Mouse (Mus musculus): ENCODE results near the gene Ckm. TPM values are rescaled to one million over a fixed set of nuclear protein-coding genes. Genes with fewer than 3 reads are reported as not detected.

Ckm gene
- polyA plus RNA-seq, 1 experiment from 2014 or later = 0.82 TPM

DNA sequence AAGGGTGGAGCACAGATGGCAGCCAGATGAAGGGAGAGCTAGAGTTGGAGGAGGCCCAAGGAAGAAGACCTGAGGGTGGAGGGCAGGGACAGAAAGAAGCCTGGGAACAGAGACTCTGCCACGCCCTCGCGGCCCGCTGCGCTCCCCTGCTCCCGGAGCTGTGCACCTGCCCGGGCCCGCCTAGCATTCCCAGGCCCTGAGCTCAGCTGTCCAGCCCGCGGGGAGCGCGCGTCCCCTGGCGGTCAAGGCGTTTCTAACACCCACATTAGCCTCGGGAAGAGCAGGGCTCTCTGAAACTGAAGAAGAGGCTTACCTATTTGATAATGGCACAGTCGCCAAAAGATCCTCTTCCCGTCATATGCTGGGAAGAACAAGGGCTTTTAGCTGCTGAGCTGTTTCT lies 40.7 kb upstream of the Ckm start:
- Histone ChIP-seq H3K4me2 (peak overlapping the region; percentile 7; the same call in 1 of the 2 replicates), H3K27me3 (peaks cover 7% of the 10 kb centered on the region)
- ATAC-seq (ENCODE audit: low read depth) = no peak

DNA sequence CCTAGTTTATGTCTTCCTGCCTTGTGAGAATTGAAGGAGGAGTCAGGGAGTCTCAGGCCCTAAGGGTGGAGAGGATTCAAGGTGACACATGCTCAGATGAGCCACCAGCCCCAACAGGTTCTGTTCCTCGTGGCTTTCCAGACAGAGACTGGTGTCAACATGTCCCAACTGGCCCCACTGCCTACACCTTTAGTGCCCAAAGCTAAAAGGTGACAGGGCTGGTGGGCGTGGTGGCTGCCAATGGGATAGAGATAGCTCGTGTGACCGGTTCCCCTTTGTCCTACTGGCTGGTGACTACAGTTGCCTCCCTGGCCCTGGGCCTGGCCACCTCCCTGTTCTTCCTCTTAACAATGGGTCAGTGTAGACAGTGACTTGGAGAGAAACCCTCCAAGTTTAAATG lies 39.2 kb upstream of the Ckm start:
- 43% methylated on average over 4 of the region's 4 CpGs for WGBS (ENCODE audit: insufficient replicate concordance)
- H3K9me3 ChIP-seq (replicated peaks) = no peaks in the 10 kb centered on the region

More for the DNA sequence above, 40.7 kb upstream of the Ckm start:
- Histone ChIP-seq H3K4me3 (replicated peaks) (no peak overlapping the region), H3K27ac (no peak overlapping the region), H3K9ac (no peak overlapping the region), H3K9me3 (replicated peaks) (no peaks in the 10 kb centered on the region), H3K36me3 (no peaks in the 10 kb centered on the region), H3K4me1 (replicated peaks) (peaks cover 42% of the 10 kb centered on the region)
- peak; percentile 71 for DNase-seq
- 2% methylated on average over 18 of the region's 18 CpGs for WGBS (ENCODE audit: insufficient replicate concordance)

DNA sequence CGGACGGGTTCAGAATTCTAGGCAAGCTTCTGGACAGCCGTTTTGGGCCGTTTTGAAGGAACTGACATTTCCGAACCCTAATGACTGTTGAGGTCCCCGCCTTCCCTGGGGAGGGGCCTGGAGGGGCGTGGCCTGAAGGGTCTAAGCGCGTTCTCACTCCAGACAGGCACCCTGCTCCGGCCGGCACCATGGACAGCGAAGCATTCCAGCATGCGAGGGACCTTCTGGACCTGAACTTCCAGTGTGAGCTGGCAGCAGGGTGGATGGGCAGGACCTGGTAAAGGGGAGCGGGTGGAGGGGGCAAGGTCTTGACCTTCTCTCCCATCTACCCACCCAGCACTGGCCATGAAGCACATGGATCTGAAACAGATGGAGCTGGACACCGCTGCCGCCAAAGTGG lies 36.2 kb upstream of the Ckm start:
- peaks cover 23% of the 10 kb centered on the region for H3K27me3 ChIP-seq
- no peak overlapping the region for H3K4me2 ChIP-seq
- H3K9ac ChIP-seq = no peak overlapping the region
- no peak for ATAC-seq (ENCODE audit: low read depth)
- WGBS (ENCODE audit: insufficient replicate concordance) = 19% methylated on average over 16 of the region's 16 CpGs
- H3K27ac ChIP-seq = no peak overlapping the region
- H3K36me3 ChIP-seq = no peaks in the 10 kb centered on the region
- peaks cover 14% of the 10 kb centered on the region for H3K4me1 ChIP-seq (replicated peaks)
- H3K9me3 ChIP-seq (replicated peaks) = no peaks in the 10 kb centered on the region
- DNase-seq = no peak
- H3K4me3 ChIP-seq (replicated peaks) = no peak overlapping the region

More for the DNA sequence above, 39.2 kb upstream of the Ckm start:
- Histone ChIP-seq H3K4me2 (no peak overlapping the region), H3K36me3 (no peaks in the 10 kb centered on the region), H3K4me1 (replicated peaks) (peaks cover 37% of the 10 kb centered on the region), H3K27ac (no peak overlapping the region), H3K4me3 (replicated peaks) (no peak overlapping the region), H3K9ac (no peak overlapping the region), H3K27me3 (peaks cover 21% of the 10 kb centered on the region)
- DNase-seq (no peak), ATAC-seq (ENCODE audit: low read depth) (no peak)

DNA sequence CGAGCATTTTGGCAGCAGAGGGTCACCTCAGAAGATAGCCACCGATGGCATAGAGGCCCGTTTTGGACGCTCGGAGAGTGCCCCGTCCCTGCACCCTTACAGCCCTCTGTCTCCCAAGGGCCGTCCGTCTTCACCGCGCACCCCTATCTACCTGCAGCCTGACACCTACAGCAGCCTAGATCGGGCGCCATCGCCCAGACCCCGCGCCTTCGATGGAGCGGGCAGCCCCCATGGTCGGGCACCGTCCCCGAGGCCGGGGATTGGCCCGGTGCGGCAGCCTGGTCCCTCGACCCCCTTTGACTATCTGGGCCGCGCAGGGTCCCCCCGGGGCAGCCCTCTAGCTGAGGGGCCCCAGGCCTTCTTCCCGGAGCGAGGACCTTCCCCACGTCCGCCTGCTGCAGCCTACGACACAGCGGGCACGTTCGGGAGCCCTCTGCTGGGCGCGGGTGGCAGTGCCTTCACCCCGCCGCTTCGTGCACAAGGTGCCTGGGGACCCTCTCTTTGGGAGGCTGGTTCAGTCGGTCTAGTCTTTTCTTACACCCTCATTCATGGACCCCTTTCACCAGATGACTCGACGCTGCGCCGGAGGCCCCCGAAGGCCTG lies 34.7 kb upstream of the Ckm start:
- Histone ChIP-seq H3K36me3 (no peaks in the 10 kb centered on the region), H3K27me3 (peaks cover 23% of the 10 kb centered on the region), H3K27ac (no peak overlapping the region), H3K9me3 (replicated peaks) (no peaks in the 10 kb centered on the region), H3K4me1 (replicated peaks) (peaks cover 5% of the 10 kb centered on the region), H3K9ac (peak overlapping the region; percentile 45; the same call in 1 of the 2 replicates), H3K4me3 (replicated peaks) (peak overlapping the region; percentile 39), H3K4me2 (peak overlapping the region; percentile 68)
- DNase-seq (peak; percentile 27), ATAC-seq (ENCODE audit: low read depth) (0 out of 2 replicates have a peak, but pooled peaks have one; percentile 42)
- WGBS (ENCODE audit: insufficient replicate concordance) = 9% methylated on average over 46 of the region's 46 CpGs

DNA sequence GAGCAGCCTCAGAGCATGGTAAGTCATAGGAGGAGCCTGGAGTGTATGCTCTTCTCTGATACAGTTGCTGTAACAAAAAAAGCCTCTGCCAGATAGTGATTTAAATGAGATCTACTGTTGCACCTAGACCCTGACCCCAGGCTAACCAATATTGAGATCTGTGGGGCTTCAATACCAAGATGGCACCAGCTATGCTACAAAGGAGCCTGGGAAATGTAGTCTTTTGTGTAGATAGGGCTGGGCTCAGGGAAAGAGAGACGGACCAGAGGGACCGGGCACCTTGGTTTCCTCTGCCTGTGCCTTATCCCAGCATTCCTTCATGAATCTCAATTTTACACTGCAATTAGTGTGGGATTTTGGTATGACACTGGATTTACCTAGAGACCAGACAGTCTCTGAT lies 31.2 kb upstream of the Ckm start:
- H3K9ac ChIP-seq = no peak overlapping the region
- H3K9me3 ChIP-seq (replicated peaks) = no peaks in the 10 kb centered on the region
- 75% methylated on average over 2 of the region's 2 CpGs for WGBS (ENCODE audit: insufficient replicate concordance)
- no peak overlapping the region for H3K27ac ChIP-seq
- peaks cover 5% of the 10 kb centered on the region for H3K4me1 ChIP-seq (replicated peaks)
- DNase-seq (no peak), ATAC-seq (ENCODE audit: low read depth) (no peak)
- H3K36me3 ChIP-seq = no peaks in the 10 kb centered on the region
- H3K4me2 ChIP-seq = no peak overlapping the region
- no peak overlapping the region for H3K4me3 ChIP-seq (replicated peaks)
- peaks cover 21% of the 10 kb centered on the region for H3K27me3 ChIP-seq

DNA sequence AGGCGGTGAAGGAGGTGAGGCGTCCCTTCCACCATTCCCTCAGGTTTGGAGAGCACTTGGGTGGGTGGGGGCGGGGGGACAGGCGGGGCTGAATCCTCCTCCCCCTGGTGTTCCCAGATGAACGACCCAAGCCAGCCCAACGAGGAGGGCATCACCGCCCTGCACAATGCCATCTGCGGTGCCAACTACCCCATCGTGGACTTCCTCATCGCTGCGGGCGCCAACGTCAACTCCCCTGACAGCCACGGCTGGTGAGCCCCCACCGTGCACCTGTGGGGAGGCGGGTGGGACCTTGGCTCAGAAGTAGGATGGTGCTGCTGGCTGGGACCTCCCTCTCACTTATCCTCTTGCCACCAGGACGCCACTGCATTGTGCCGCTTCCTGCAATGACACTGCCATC lies 29.2 kb upstream of the Ckm start:
- Histone ChIP-seq H3K4me3 (replicated peaks) (no peak overlapping the region), H3K4me1 (replicated peaks) (no peaks in the 10 kb centered on the region), H3K27ac (no peak overlapping the region), H3K9ac (no peak overlapping the region), H3K4me2 (no peak overlapping the region), H3K9me3 (replicated peaks) (no peaks in the 10 kb centered on the region), H3K36me3 (no peaks in the 10 kb centered on the region), H3K27me3 (0 out of 2 replicates have a peak, but pooled peaks cover 2% of the 10 kb centered on the region)
- 70% methylated on average over 18 of the region's 18 CpGs for WGBS (ENCODE audit: insufficient replicate concordance)
- DNase-seq = no peak
- no peak for ATAC-seq (ENCODE audit: low read depth)

DNA sequence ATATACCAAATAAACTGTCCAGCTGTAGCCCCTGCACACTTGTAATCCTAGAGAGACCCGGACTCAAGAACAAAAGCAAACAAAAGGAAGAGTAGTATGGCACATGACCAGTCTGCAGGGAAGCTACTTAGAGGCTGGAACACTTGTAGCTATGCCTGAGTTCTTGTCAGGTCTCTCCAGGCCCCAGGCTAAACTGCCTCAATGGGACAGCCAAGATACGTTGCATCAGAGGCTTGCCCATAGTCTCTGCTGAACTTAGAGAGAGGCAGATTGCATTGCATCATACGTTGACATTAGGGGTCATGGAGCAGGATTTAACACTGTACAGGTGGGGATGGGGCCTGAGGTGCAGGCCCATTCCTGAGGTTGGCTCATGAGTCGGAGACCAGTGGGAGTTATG lies 28.6 kb upstream of the Ckm start:
- 66% methylated on average over 4 of the region's 4 CpGs for WGBS (ENCODE audit: insufficient replicate concordance)
- ATAC-seq (ENCODE audit: low read depth) = peak; percentile 45; the same call in 1 of the 2 replicates

DNA sequence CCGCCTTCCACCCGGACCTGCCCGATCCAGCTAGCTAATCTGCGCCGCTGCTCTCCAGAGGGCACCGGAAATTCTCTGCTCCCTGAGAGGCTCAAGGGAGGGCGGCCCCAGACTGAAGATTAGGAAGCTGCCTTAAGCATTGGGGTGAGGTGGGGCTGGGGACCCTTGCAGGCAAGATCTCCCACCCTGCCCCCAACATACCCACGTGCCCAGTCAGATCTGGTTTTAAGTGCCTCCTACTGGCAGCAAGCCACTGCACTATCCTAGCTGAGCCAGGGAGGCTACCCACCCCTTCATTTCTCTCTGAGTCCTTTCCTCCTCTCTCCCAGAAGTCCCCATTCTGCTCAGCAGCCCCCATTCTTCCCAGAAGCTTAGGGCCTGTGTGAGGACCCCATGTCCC lies 26.5 kb upstream of the Ckm start:
- H3K9ac ChIP-seq = no peak overlapping the region
- WGBS (ENCODE audit: insufficient replicate concordance) = 38% methylated on average over 8 of the region's 8 CpGs
- DNase-seq = no peak
- H3K36me3 ChIP-seq = no peaks in the 10 kb centered on the region
- peaks cover 13% of the 10 kb centered on the region for H3K4me1 ChIP-seq (replicated peaks)
- H3K27ac ChIP-seq = no peak overlapping the region
- ATAC-seq (ENCODE audit: low read depth) = no peak
- H3K4me3 ChIP-seq (replicated peaks) = no peak overlapping the region
- no peaks in the 10 kb centered on the region for H3K9me3 ChIP-seq (replicated peaks)
- H3K4me2 ChIP-seq = no peak overlapping the region
- no peaks in the 10 kb centered on the region for H3K27me3 ChIP-seq

More for the DNA sequence above, 28.6 kb upstream of the Ckm start:
- no peak overlapping the region for H3K9ac ChIP-seq
- no peak overlapping the region for H3K27ac ChIP-seq
- no peak for DNase-seq
- no peaks in the 10 kb centered on the region for H3K27me3 ChIP-seq
- H3K4me1 ChIP-seq (replicated peaks) = no peaks in the 10 kb centered on the region
- H3K9me3 ChIP-seq (replicated peaks) = no peaks in the 10 kb centered on the region
- no peak overlapping the region for H3K4me2 ChIP-seq
- no peaks in the 10 kb centered on the region for H3K36me3 ChIP-seq
- H3K4me3 ChIP-seq (replicated peaks) = no peak overlapping the region

DNA sequence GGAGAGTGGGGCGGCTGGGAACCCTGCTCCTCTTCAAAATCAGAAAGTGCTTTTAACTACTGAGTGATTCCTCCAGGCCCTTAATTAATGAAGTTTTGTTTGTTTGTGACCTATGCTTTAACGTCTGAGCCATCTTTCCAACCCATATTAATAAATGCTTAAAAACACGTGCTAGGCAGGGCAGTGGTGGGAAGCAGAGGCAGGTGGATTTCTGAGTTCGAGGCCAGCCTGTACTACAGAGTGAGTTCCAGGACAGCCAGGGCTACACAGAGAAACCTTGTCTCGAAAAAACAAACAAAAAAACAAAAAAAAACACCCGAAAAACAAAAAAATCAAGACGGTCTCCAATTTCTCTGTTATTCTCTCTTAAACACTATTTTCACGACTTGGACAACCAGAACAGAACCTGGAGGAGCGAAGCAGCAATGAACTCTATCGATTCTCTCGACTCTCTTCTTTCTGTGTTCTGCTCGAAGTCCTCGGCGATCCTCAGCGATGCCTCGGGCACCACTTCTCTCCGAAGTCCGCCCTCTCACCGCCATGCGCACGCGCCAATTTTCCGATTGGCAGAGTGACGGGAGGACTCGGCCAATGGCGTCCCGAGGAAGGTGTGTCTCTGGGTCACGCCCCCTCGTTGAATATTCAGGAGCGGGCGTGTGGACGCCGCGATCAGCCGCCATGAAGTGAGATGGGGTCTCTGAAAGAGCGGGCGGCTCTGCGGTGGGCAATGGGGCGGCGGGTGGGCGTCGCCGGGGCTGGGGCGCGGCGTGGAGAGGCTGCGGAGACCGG lies 23.0 kb upstream of the Ckm start, which contains the start of gene Ercc2:
Gene Ercc2 (plus strand): TSS at position 634 of the 789 bp plus-strand sequence.
- peak within 1 kb of the TSS; percentile 43 for H3K27ac ChIP-seq
- H3K36me3 ChIP-seq = peaks cover 33% of the 10 kb centered on the region
- ATAC-seq (ENCODE audit: low read depth) (peak; percentile 96), DNase-seq (peak; percentile 99)
- H3K9ac ChIP-seq = peak within 1 kb of the TSS; percentile 85
- 5% methylated on average over 47 of the region's 48 CpGs for WGBS (ENCODE audit: insufficient replicate concordance)
- peak within 1 kb of the TSS; percentile 97 for H3K4me2 ChIP-seq
- H3K4me1 ChIP-seq (replicated peaks) = peaks cover 24% of the 10 kb centered on the region
- H3K4me3 ChIP-seq (replicated peaks) = peak within 1 kb of the TSS; percentile 89
- H3K27me3 ChIP-seq = no peaks in the 10 kb centered on the region
- H3K9me3 ChIP-seq (replicated peaks) = no peaks in the 10 kb centered on the region

DNA sequence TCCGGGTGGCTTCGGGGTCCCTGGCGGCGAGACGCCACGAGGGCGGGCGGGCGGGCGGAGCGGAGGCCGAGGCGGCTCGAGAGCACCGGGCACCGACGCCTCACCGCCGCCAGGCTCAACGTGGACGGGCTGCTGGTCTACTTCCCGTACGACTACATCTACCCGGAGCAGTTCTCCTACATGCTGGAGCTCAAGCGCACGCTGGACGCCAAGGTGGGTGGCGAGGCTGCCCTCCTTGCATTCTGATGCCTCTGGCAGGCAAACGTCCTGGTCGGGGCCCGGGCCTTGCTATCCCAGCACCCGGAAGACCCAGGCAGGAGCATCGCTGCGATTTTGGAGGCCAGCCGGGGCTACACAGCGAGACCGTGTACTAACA lies 22.4 kb upstream of the Ckm start:
- DNase-seq (no peak), ATAC-seq (ENCODE audit: low read depth) (peak; percentile 71)
- Histone ChIP-seq H3K27ac (peak overlapping the region; percentile 43), H3K4me3 (replicated peaks) (peak overlapping the region; percentile 89), H3K9ac (peak overlapping the region; percentile 85), H3K9me3 (replicated peaks) (no peaks in the 10 kb centered on the region), H3K4me2 (peak overlapping the region; percentile 97), H3K27me3 (no peaks in the 10 kb centered on the region), H3K36me3 (peaks cover 39% of the 10 kb centered on the region), H3K4me1 (replicated peaks) (peaks cover 28% of the 10 kb centered on the region)
- 0% methylated on average over 25 of the region's 37 CpGs for WGBS (ENCODE audit: insufficient replicate concordance)

DNA sequence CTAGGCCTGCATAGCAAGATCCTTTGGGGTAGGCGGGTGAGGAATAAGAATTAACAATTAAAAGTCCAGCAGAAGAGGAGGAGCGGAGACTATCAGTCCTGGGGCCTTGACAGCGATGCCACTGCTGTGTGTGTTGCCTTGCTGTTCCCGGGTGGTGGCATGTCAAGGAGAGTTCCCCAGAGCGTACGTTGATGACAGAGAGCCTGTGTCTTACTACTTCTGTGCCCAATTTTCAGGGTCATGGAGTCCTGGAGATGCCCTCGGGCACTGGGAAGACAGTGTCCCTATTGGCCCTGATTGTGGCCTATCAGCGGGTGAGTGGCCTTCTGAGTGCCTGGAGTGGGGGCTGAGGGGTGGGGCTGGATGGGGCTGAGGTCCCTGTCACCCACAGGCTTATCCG lies 20.9 kb upstream of the Ckm start:
- peaks cover 53% of the 10 kb centered on the region for H3K36me3 ChIP-seq
- WGBS (ENCODE audit: insufficient replicate concordance) = 89% methylated on average over 9 of the region's 9 CpGs
- ATAC-seq (ENCODE audit: low read depth) = no peak

More for the DNA sequence above, 20.9 kb upstream of the Ckm start:
- Histone ChIP-seq H3K4me3 (replicated peaks) (no peak overlapping the region), H3K27me3 (no peaks in the 10 kb centered on the region), H3K4me2 (peak overlapping the region; percentile 97; the same call in 1 of the 2 replicates), H3K27ac (no peak overlapping the region), H3K4me1 (replicated peaks) (peaks cover 31% of the 10 kb centered on the region), H3K9me3 (replicated peaks) (no peaks in the 10 kb centered on the region), H3K9ac (no peak overlapping the region)
- DNase-seq = no peak

All from liver, embryonic 13.5 days (tissue).